Mouse (Mus musculus): ENCODE measurements around the gene Lig3. TPM values are rescaled to one million over a fixed set of nuclear protein-coding genes. Genes with fewer than 3 reads are reported as not detected.

Gene Lig3
- total RNA-seq, 2 experiments from 2014 or later = 27.3 to 30.2 TPM

Other genes starting within 250 kb of the Lig3 start
- gene Cct6b, start 16.8 kb upstream of the Lig3 start, total RNA-seq (2021) = under 1 TPM in 1 of 2 experiments, not detected in 1; 0.17 TPM
- gene Zfp830, start 16.8 kb upstream of the Lig3 start, total RNA-seq (2021) = 10 to 100 TPM; 15.4 to 16.1 TPM
- gene Rffl, start 90.1 kb downstream of the Lig3 start, total RNA-seq (2021) = 1 to 10 TPM; 5.1 to 6.4 TPM
- 10 to 100 TPM; 11.9 to 14.5 TPM for gene Rad51d, start 109.5 kb downstream of the Lig3 start, total RNA-seq (2021)
- not detected for gene Fndc8, start 111.0 kb downstream of the Lig3 start, total RNA-seq (2021)
- gene Nle1, start 127.3 kb downstream of the Lig3 start, total RNA-seq (2021) = 10 to 100 TPM; 31.2 to 35.6 TPM
- gene Unc45b, start 129.4 kb downstream of the Lig3 start, total RNA-seq (2021) = 1 to 10 TPM; 2.9 to 4.3 TPM
- gene Slfn5, start 170.2 kb downstream of the Lig3 start, total RNA-seq (2021) = 1 to 10 TPM; 4.0 to 5.0 TPM
- under 1 TPM; 0.42 to 0.63 TPM for gene Slfn9, start 210.7 kb downstream of the Lig3 start, total RNA-seq (2021)
- gene Slfn8, start 239.7 kb downstream of the Lig3 start, total RNA-seq (2021) = under 1 TPM; 0.36 to 0.62 TPM